Mouse (Mus musculus): ENCODE data around the gene Zfyve9. TPM values are rescaled to one million over a fixed set of nuclear protein-coding genes. Genes with fewer than 3 reads are reported as not detected.

The Zfyve9 gene
- polyA plus RNA-seq, 1 experiment from 2014 or later = 5.2 TPM

DNA sequence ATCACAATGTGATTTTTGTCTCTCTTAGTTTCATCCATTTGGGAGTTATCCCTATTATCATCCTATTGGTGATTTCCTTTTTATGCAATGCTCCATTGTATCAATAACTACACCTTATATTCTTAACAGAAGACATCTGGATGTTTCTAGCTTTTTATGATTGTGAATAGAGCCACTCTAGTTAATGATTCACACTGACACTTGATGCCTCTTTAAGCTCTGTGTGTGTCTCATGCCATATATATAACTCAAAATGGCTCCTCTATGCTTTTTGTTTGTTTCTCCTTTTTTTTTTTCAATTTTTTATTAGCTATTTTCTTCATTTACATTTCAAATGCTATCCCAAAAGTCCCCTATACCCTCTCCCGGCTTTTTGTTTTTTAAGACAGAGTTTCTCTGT lies 184.8 kb downstream of the Zfyve9 start:
- Histone ChIP-seq H3K4me3 (no peak overlapping the region), H3K4me1 (replicated peaks) (no peaks in the 10 kb centered on the region), H3K27ac (replicated peaks) (no peak overlapping the region), H3K9me3 (no peaks in the 10 kb centered on the region), H3K27me3 (no peaks in the 10 kb centered on the region), H3K36me3 (no peaks in the 10 kb centered on the region), H3K4me2 (no peak overlapping the region), H3K9ac (no peak overlapping the region)
- 94% methylated on average over 1 of the region's 1 CpGs for WGBS
- no peak for ATAC-seq (ENCODE audit: low FRiP score, low read depth)

DNA sequence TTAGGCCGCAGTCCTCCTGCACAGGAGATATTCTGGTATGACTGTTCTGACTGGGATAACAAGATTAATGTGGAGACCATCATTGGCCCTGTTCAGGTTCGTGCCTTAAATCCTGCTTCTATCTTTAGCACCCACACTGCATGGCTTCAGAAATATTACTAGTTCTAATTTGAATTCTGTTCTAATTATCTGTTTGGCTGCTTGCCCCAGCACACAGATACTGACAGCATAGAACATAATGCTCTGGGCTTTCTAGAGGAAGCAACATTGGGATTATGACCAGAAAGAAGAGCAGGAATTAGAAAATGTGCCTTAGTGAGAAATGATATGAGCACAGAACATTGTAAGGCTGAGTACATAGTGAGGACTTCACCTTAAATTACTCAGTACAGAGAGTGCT lies 187.2 kb downstream of the Zfyve9 start:
- WGBS = 89% methylated on average over 2 of the region's 2 CpGs
- ATAC-seq (ENCODE audit: low FRiP score, low read depth) = no peak

More for the DNA sequence above, 187.2 kb downstream of the Zfyve9 start:
- Histone ChIP-seq H3K4me3 (no peak overlapping the region), H3K27ac (replicated peaks) (no peak overlapping the region), H3K4me2 (no peak overlapping the region), H3K9me3 (no peaks in the 10 kb centered on the region), H3K27me3 (no peaks in the 10 kb centered on the region), H3K9ac (no peak overlapping the region), H3K4me1 (replicated peaks) (no peaks in the 10 kb centered on the region), H3K36me3 (no peaks in the 10 kb centered on the region)

Other genes with a start within 250 kb of the Zfyve9 start
- gene Prpf38a, start 201.5 kb downstream of the Zfyve9 start, polyA plus RNA-seq (2015; fragmentation: Nextera tagmentation; extraction: Ambion mirVana) = 74.4 and 77.3 TPM in 2 replicates
- 1.6 and 2.9 TPM in 2 replicates for gene Orc1, start 201.4 kb downstream of the Zfyve9 start, polyA plus RNA-seq (2015; fragmentation: Nextera tagmentation; extraction: Ambion mirVana)
- gene Cc2d1b, start 160.9 kb downstream of the Zfyve9 start, polyA plus RNA-seq (2015; fragmentation: Nextera tagmentation; extraction: Ambion mirVana) = 19.5 and 20.3 TPM in 2 replicates
- gene 3110021N24Rik, start 61.1 kb downstream of the Zfyve9 start, polyA plus RNA-seq (2015; fragmentation: Nextera tagmentation; extraction: Ambion mirVana) = 1.7 and 1.9 TPM in 2 replicates
- 146 and 156 TPM in 2 replicates for gene Btf3l4, start 52.8 kb upstream of the Zfyve9 start, polyA plus RNA-seq (2015; fragmentation: Nextera tagmentation; extraction: Ambion mirVana)
- 67.3 and 71.5 TPM in 2 replicates for gene Txndc12, start 53.8 kb upstream of the Zfyve9 start, polyA plus RNA-seq (2015; fragmentation: Nextera tagmentation; extraction: Ambion mirVana)
- 24.7 and 24.9 TPM in 2 replicates for gene Kti12, start 67.0 kb upstream of the Zfyve9 start, polyA plus RNA-seq (2015; fragmentation: Nextera tagmentation; extraction: Ambion mirVana)
- gene A730015C16Rik, start 67.8 kb upstream of the Zfyve9 start, polyA plus RNA-seq (2015; fragmentation: Nextera tagmentation; extraction: Ambion mirVana) = 0.97 and 1.1 TPM in 2 replicates
- 176 and 193 TPM in 2 replicates for gene Rab3b, start 98.3 kb upstream of the Zfyve9 start, polyA plus RNA-seq (2015; fragmentation: Nextera tagmentation; extraction: Ambion mirVana)
- 71.5 and 73.6 TPM in 2 replicates for gene Nrd1, start 219.9 kb upstream of the Zfyve9 start, polyA plus RNA-seq (2015; fragmentation: Nextera tagmentation; extraction: Ambion mirVana)

Measured in hindbrain, embryonic 15.5 days (tissue).